Mouse (Mus musculus): ENCODE results near the gene Nxf1. TPM values are rescaled to one million over a fixed set of nuclear protein-coding genes. Genes with fewer than 3 reads are reported as not detected.

Nxf1 gene
- polyA plus RNA-seq, 1 experiment from 2014 or later, result 197 TPM

GRCm38 (mm10) chr19:8772996-8773395 lies 16.1 kb downstream of the Nxf1 start:
- Histone ChIP-seq H3K9ac (ENCODE audit: low read depth, low read length) (peak overlapping the region; percentile 95), H3K4me1 (replicated peaks; ENCODE audit: control insufficient read depth, insufficient read depth, low read length) (peaks cover 39% of the 10 kb centered on the region), H3K4me3 (ENCODE audit: low read depth, low read length) (peak overlapping the region; percentile 80), H3K27me3 (replicated peaks; ENCODE audit: control insufficient read depth, insufficient read depth, low read length) (no peaks in the 10 kb centered on the region), H3K27ac (ENCODE audit: low read depth, low read length) (peak overlapping the region; percentile 99), H3K36me3 (ENCODE audit: control insufficient read depth, insufficient read depth, low read length) (peaks cover 23% of the 10 kb centered on the region), H3K4me2 (peak overlapping the region; percentile 91), H3K9me3 (ENCODE audit: control insufficient read depth, low read length) (no peaks in the 10 kb centered on the region)
- DNase-seq (ENCODE audit: low spot score), result no peak
- peak; percentile 63 for ATAC-seq (replicated peaks; ENCODE audit: low FRiP score)
- 42% methylated on average over 5 of the region's 5 CpGs for WGBS

GRCm38 (mm10) chr19:8773409-8773808 lies 16.5 kb downstream of the Nxf1 start:
- H3K27me3 ChIP-seq (replicated peaks; ENCODE audit: control insufficient read depth, insufficient read depth, low read length), result no peaks in the 10 kb centered on the region
- 38% methylated on average over 6 of the region's 6 CpGs for WGBS
- H3K4me2 ChIP-seq, result peak overlapping the region; percentile 91
- H3K27ac ChIP-seq (ENCODE audit: low read depth, low read length), result peak overlapping the region; percentile 99
- ATAC-seq (replicated peaks; ENCODE audit: low FRiP score), result no peak
- peak overlapping the region; percentile 80 for H3K4me3 ChIP-seq (ENCODE audit: low read depth, low read length)
- peaks cover 39% of the 10 kb centered on the region for H3K4me1 ChIP-seq (replicated peaks; ENCODE audit: control insufficient read depth, insufficient read depth, low read length)
- peaks cover 21% of the 10 kb centered on the region for H3K36me3 ChIP-seq (ENCODE audit: control insufficient read depth, insufficient read depth, low read length)
- no peaks in the 10 kb centered on the region for H3K9me3 ChIP-seq (ENCODE audit: control insufficient read depth, low read length)
- peak overlapping the region; percentile 95 for H3K9ac ChIP-seq (ENCODE audit: low read depth, low read length)
- DNase-seq (ENCODE audit: low spot score), result no peak

DNA sequence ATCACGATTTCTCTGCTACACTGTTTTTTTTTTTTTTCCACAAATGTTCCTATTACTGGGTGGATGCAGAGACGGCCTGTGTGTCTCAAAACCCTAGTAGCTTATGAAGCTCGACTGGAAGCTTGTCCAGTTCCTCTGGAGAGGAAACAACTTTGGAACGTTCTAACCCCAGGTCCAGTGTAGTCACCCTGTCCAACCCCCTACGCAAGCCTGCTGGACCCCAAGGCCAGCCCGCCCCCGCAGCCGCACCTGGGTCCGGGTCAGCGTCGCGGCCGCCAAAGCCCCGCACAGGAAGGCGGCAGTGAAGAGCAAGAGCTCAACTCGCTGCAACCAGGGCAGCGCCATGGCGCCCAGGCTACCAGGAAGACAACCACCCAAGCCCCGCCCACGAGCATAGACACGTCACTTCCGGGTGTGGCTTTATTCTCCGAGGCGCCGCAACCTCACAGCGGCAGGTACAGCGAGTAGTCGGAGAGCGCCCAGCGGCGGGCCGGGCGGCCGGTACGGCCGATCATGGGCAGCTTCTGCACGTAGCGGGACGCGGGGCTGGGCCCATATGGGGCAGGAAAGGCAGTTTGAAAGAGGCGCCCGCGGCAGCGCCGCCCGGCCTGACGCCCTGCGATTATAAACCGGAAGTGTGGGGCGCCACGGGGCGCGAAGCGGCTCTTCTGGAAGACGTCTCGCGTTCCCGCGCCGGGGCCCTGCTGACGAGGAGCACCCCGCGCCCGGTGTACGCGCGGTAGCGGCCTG lies 17.4 kb downstream of the Nxf1 start, which contains the start of gene Tmem179b:
TSS of gene Tmem179b (minus strand) at position 382 of the 750 bp plus-strand sequence.
- DNase-seq (ENCODE audit: low spot score), result peak; percentile 98
- Histone ChIP-seq H3K4me1 (replicated peaks; ENCODE audit: control insufficient read depth, insufficient read depth, low read length) (peaks cover 39% of the 10 kb centered on the region), H3K4me2 (peak within 1 kb of the TSS; percentile 91), H3K36me3 (ENCODE audit: control insufficient read depth, insufficient read depth, low read length) (peaks cover 16% of the 10 kb centered on the region), H3K4me3 (ENCODE audit: low read depth, low read length) (peak within 1 kb of the TSS; percentile 80), H3K9me3 (ENCODE audit: control insufficient read depth, low read length) (no peaks in the 10 kb centered on the region), H3K27me3 (replicated peaks; ENCODE audit: control insufficient read depth, insufficient read depth, low read length) (no peaks in the 10 kb centered on the region), H3K9ac (ENCODE audit: low read depth, low read length) (peak within 1 kb of the TSS; percentile 95), H3K27ac (ENCODE audit: low read depth, low read length) (peak within 1 kb of the TSS; percentile 99)
- peak; percentile 85 for ATAC-seq (replicated peaks; ENCODE audit: low FRiP score)
- under 1% methylated on average over 68 of the region's 68 CpGs for WGBS

GRCm38 (mm10) chr19:8774951-8775421 lies 18.1 kb downstream of the Nxf1 start:
- DNase-seq (ENCODE audit: low spot score) (peak; percentile 60), ATAC-seq (replicated peaks; ENCODE audit: low FRiP score) (no peak)
- WGBS, result 5% methylated on average over 20 of the region's 20 CpGs
- peak overlapping the region; percentile 99 for H3K27ac ChIP-seq (ENCODE audit: low read depth, low read length)
- H3K4me1 ChIP-seq (replicated peaks; ENCODE audit: control insufficient read depth, insufficient read depth, low read length), result peaks cover 39% of the 10 kb centered on the region
- H3K9ac ChIP-seq (ENCODE audit: low read depth, low read length), result peak overlapping the region; percentile 95
- H3K4me2 ChIP-seq, result peak overlapping the region; percentile 91
- H3K36me3 ChIP-seq (ENCODE audit: control insufficient read depth, insufficient read depth, low read length), result peaks cover 14% of the 10 kb centered on the region
- no peaks in the 10 kb centered on the region for H3K9me3 ChIP-seq (ENCODE audit: control insufficient read depth, low read length)
- H3K27me3 ChIP-seq (replicated peaks; ENCODE audit: control insufficient read depth, insufficient read depth, low read length), result no peaks in the 10 kb centered on the region
- H3K4me3 ChIP-seq (ENCODE audit: low read depth, low read length), result peak overlapping the region; percentile 80

DNA sequence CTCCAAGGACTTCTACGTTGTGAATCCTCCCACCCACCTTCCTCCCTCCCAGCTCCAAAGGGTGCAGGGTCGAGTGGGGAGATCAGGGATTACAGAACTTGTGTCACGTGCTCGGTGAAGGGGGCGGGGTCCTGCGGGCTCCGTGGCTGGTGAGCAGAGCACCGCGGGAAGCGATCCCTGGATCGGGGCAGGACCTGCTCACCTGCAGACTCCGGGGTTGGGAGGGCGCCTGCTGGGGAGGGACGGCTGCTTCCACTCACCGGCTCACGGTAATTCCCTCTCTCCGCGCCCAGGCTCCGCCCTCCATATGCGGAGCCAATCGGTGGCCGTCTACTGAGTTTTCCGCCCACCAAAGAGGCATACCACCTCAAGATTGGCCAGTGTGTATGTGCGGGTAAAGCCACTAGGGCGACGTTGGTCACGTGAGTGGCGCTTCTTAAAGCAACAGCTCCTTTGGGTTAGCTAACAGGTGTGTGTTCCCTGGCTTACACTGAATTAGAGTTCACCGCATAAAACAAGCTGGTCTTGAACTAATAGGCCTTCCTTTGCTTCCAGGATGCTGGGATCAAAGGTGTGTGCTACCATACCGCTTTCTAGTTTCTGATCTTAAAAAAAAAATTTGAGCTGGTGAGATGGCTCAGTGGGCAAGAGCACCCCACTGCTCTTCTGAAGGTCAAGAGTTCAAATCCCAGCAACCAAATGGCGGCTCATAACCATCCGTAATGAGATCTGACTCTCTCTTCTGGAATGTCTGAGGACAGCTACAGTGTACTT lies 29.3 kb downstream of the Nxf1 start, which contains the start of gene Taf6l:
TSS of gene Taf6l (minus strand) at position 410 of the 774 bp plus-strand sequence.
- H3K4me2 ChIP-seq, result peak within 1 kb of the TSS; percentile 76
- DNase-seq (ENCODE audit: low spot score) (peak; percentile 83), ATAC-seq (replicated peaks; ENCODE audit: low FRiP score) (peak; percentile 99)
- 1% methylated on average over 32 of the region's 32 CpGs for WGBS
- H3K36me3 ChIP-seq (ENCODE audit: control insufficient read depth, insufficient read depth, low read length), result peaks cover 8% of the 10 kb centered on the region; the same call in 1 of the 2 replicates
- peak within 1 kb of the TSS; percentile 67 for H3K4me3 ChIP-seq (ENCODE audit: low read depth, low read length)
- H3K27ac ChIP-seq (ENCODE audit: low read depth, low read length), result peak within 1 kb of the TSS; percentile 82
- H3K4me1 ChIP-seq (replicated peaks; ENCODE audit: control insufficient read depth, insufficient read depth, low read length), result peaks cover 3% of the 10 kb centered on the region; the same call in 1 of the 2 replicates
- H3K27me3 ChIP-seq (replicated peaks; ENCODE audit: control insufficient read depth, insufficient read depth, low read length), result no peaks in the 10 kb centered on the region
- H3K9me3 ChIP-seq (ENCODE audit: control insufficient read depth, low read length), result no peaks in the 10 kb centered on the region
- H3K9ac ChIP-seq (ENCODE audit: low read depth, low read length), result peak within 1 kb of the TSS; percentile 60

DNA sequence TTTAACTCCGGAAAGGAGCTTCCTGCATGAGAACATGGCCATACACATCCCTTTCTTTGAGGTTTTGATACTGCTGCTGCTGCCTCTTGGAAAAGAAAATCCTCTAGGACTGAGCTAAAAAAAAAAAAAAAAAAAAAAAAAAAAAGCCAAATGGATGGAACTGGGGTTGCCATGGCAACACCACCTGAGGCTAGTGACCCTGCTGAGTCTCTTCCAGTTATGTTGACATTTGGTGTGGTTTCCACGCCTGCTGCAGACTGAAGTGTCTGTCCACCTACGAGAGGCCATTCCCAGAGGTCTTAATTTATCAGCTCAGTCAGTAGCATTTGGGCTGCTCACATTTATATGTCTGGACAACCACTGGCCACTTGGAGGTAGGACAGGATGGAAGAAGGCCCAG lies 31.6 kb downstream of the Nxf1 start:
- Histone ChIP-seq H3K4me1 (replicated peaks; ENCODE audit: control insufficient read depth, insufficient read depth, low read length) (peaks cover 3% of the 10 kb centered on the region; the same call in 1 of the 2 replicates), H3K27ac (ENCODE audit: low read depth, low read length) (no peak overlapping the region), H3K9ac (ENCODE audit: low read depth, low read length) (no peak overlapping the region), H3K27me3 (replicated peaks; ENCODE audit: control insufficient read depth, insufficient read depth, low read length) (no peaks in the 10 kb centered on the region), H3K9me3 (ENCODE audit: control insufficient read depth, low read length) (no peaks in the 10 kb centered on the region; the same call in 1 of the 2 replicates), H3K36me3 (ENCODE audit: control insufficient read depth, insufficient read depth, low read length) (peaks cover 15% of the 10 kb centered on the region), H3K4me2 (no peak overlapping the region), H3K4me3 (ENCODE audit: low read depth, low read length) (no peak overlapping the region)
- ATAC-seq (replicated peaks; ENCODE audit: low FRiP score) (no peak), DNase-seq (ENCODE audit: low spot score) (no peak)
- 41% methylated on average over 3 of the region's 3 CpGs for WGBS

DNA sequence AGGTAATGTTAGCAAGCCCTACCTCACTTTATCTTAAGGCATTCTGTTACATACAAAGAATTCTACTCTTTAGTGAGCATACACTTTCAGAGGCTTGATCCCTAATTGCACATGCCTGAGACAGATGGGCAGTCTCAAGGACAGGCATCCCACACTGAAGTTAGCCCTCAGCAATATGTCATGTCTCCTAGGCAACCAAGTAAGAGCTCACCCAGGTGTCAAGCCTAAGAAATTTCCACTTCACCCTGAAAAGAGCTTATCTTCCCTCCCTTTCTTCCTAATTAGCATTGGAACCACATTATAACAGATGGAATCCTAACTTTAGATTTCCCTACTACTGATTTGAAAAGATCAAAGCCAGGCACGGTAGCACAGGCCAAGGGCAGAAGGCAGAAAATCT lies 32.3 kb downstream of the Nxf1 start:
- 64% methylated on average over 1 of the region's 1 CpGs for WGBS
- no peaks in the 10 kb centered on the region for H3K27me3 ChIP-seq (replicated peaks; ENCODE audit: control insufficient read depth, insufficient read depth, low read length)

DNA sequence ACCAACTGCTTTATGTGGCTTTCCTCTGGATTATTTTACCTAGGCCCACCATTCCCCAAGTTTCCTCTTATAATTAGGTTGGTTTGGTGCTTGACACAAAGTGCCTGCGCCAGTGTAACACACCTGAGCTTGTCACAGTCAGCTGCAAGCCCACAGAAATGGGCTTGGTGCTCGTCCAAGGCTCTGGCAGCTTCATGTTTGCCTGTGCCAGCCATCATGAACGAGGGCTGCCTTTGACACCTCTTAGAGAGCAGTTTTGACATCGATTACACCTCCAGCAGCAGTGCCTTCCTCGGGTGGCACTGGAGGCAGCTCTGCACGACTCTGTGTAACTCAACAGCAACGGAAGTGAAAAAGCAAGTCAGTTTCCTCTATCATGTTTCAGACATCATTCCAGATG lies 33.3 kb downstream of the Nxf1 start:
- no peak overlapping the region for H3K4me2 ChIP-seq
- peaks cover 26% of the 10 kb centered on the region for H3K36me3 ChIP-seq (ENCODE audit: control insufficient read depth, insufficient read depth, low read length)
- H3K4me1 ChIP-seq (replicated peaks; ENCODE audit: control insufficient read depth, insufficient read depth, low read length), result 0 out of 2 replicates have a peak, but pooled peaks cover 1% of the 10 kb centered on the region
- no peak overlapping the region for H3K4me3 ChIP-seq (ENCODE audit: low read depth, low read length)
- H3K9me3 ChIP-seq (ENCODE audit: control insufficient read depth, low read length), result no peaks in the 10 kb centered on the region; the same call in 1 of the 2 replicates
- DNase-seq (ENCODE audit: low spot score), result no peak
- no peak overlapping the region for H3K27ac ChIP-seq (ENCODE audit: low read depth, low read length)
- no peak for ATAC-seq (replicated peaks; ENCODE audit: low FRiP score)
- 77% methylated on average over 7 of the region's 7 CpGs for WGBS
- no peak overlapping the region for H3K9ac ChIP-seq (ENCODE audit: low read depth, low read length)
- no peaks in the 10 kb centered on the region for H3K27me3 ChIP-seq (replicated peaks; ENCODE audit: control insufficient read depth, insufficient read depth, low read length)

More for the DNA sequence above, 32.3 kb downstream of the Nxf1 start:
- H3K4me2 ChIP-seq, result no peak overlapping the region
- DNase-seq (ENCODE audit: low spot score) (no peak), ATAC-seq (replicated peaks; ENCODE audit: low FRiP score) (no peak)
- H3K9me3 ChIP-seq (ENCODE audit: control insufficient read depth, low read length), result no peaks in the 10 kb centered on the region; the same call in 1 of the 2 replicates
- H3K4me1 ChIP-seq (replicated peaks; ENCODE audit: control insufficient read depth, insufficient read depth, low read length), result peaks cover 3% of the 10 kb centered on the region; the same call in 1 of the 2 replicates
- peaks cover 19% of the 10 kb centered on the region for H3K36me3 ChIP-seq (ENCODE audit: control insufficient read depth, insufficient read depth, low read length)
- H3K4me3 ChIP-seq (ENCODE audit: low read depth, low read length), result no peak overlapping the region
- no peak overlapping the region for H3K27ac ChIP-seq (ENCODE audit: low read depth, low read length)
- no peak overlapping the region for H3K9ac ChIP-seq (ENCODE audit: low read depth, low read length)

Measured in liver, embryonic 11.5 days (tissue).